Mouse (Mus musculus) embryonic facial prominence, embryonic 13.5 days (tissue): ENCODE data around the gene Adora1. TPM values are rescaled to one million over a fixed set of nuclear protein-coding genes. Genes with fewer than 3 reads are reported as not detected.

ENCODE experiments used
- ATAC-seq: fragments of 200-750 bp; cut with Nextera tagmentation; 2 replicates; pipeline ENCODE4 v1.8.0; 2017; ENCODE audit warnings: low read depth; ENCODE audit not compliant: insufficient number of reproducible peaks, insufficient read depth, low FRiP score, low TSS enrichment
- H3K27ac ChIP-seq: fragments of 300-500 bp; sonication (generic); 2 replicates; pipeline ENCODE4 v1.5.1; 2015; ENCODE audit warnings: moderate library complexity, mild to moderate bottlenecking, inconsistent platforms
- H3K27me3 ChIP-seq: fragments of 300-500 bp; sonication (generic); 2 replicates; pipeline ENCODE4 v1.6.1; 2015; ENCODE audit warnings: mild to moderate bottlenecking, inconsistent platforms
- H3K36me3 ChIP-seq: fragments of 300-500 bp; sonication (generic); 2 replicates; pipeline ENCODE4 v1.6.1; 2015; ENCODE audit warnings: mild to moderate bottlenecking, inconsistent platforms
- H3K4me1 ChIP-seq: fragments of 300-500 bp; sonication (generic); 2 replicates; pipeline ENCODE4 v1.6.1; 2015; ENCODE audit warnings: inconsistent platforms
- H3K4me2 ChIP-seq: fragments of 300-500 bp; sonication (generic); 2 replicates; pipeline ENCODE4 v1.6.1; 2015; ENCODE audit warnings: moderate library complexity, mild to moderate bottlenecking, inconsistent platforms
- H3K4me3 ChIP-seq: fragments of 300-500 bp; sonication (generic); 2 replicates; pipeline ENCODE4 v1.5.1; 2015; ENCODE audit warnings: mild to moderate bottlenecking, inconsistent platforms
- H3K9ac ChIP-seq: fragments of 300-500 bp; sonication (generic); 2 replicates; pipeline ENCODE4 v1.6.1; 2015; ENCODE audit warnings: mild to moderate bottlenecking, inconsistent platforms
- H3K9me3 ChIP-seq: fragments of 300-500 bp; sonication (generic); 2 replicates; pipeline ENCODE4 v1.6.1; 2016; ENCODE audit warnings: inconsistent platforms
- WGBS: fragments of 180-500 bp; shearing (Covaris S2); methylation state at CpG from one replicate; pipeline ENCODE4 v1.1.7; 2015; ENCODE audit warnings: mixed read lengths; 5-methylcytosine and 5-hydroxymethylcytosine counted together
- polyA plus RNA-seq: library from polyadenylated mRNA; unstranded; fragments of >200 nt; fragmentation: Nextera tagmentation; extraction: Ambion mirVana; gene quantifications from 2 replicates; pipeline ENCODE4 v1.2.1, GENCODE M21; 2015

The Adora1 gene
- polyA plus RNA-seq, 1 experiment from 2014 or later = 1.5 TPM

- peak overlapping the region; percentile 95; the same call in 1 of the 2 replicates for H3K4me2 ChIP-seq
- H3K9me3 ChIP-seq = no peaks in the 10 kb centered on the region
- no peak overlapping the region for H3K4me3 ChIP-seq
- 38% methylated on average over 3 of the region's 3 CpGs for WGBS
- H3K27ac ChIP-seq = no peak overlapping the region
- H3K9ac ChIP-seq = no peak overlapping the region; the same call in 1 of the 2 replicates
- no peaks in the 10 kb centered on the region for H3K36me3 ChIP-seq
- H3K27me3 ChIP-seq = peaks cover 55% of the 10 kb centered on the region
- peaks cover 28% of the 10 kb centered on the region for H3K4me1 ChIP-seq
- ATAC-seq = no peak
Measured at GRCm38 (mm10) chr1:134236142-134236541, 911 bp upstream of the Adora1 start.

GRCm38 (mm10) chr1:134234455-134235390, 508 bp downstream of the Adora1 start:
- WGBS = 1% methylated on average over 41 of the region's 41 CpGs
- ATAC-seq = no peak
- no peaks in the 10 kb centered on the region for H3K9me3 ChIP-seq
- peak overlapping the region; percentile 66 for H3K9ac ChIP-seq
- H3K4me3 ChIP-seq = peak overlapping the region; percentile 51
- H3K36me3 ChIP-seq = no peaks in the 10 kb centered on the region
- H3K27ac ChIP-seq = no peak overlapping the region
- H3K27me3 ChIP-seq = peaks cover 51% of the 10 kb centered on the region
- H3K4me2 ChIP-seq = peak overlapping the region; percentile 95
- H3K4me1 ChIP-seq = peaks cover 28% of the 10 kb centered on the region

GRCm38 (mm10) chr1:134233681-134234454, 1.4 kb downstream of the Adora1 start:
- Histone ChIP-seq H3K4me3 (peak overlapping the region; percentile 51), H3K27me3 (peaks cover 51% of the 10 kb centered on the region)
- WGBS = 48% methylated on average over 19 of the region's 19 CpGs

GRCm38 (mm10) chr1:134232778-134233531, 2.3 kb downstream of the Adora1 start:
- no peak for ATAC-seq

More at GRCm38 (mm10) chr1:134233681-134234454, 1.4 kb downstream of the Adora1 start:
- no peak for ATAC-seq
- Histone ChIP-seq H3K27ac (no peak overlapping the region), H3K9ac (no peak overlapping the region), H3K9me3 (no peaks in the 10 kb centered on the region), H3K4me2 (peak overlapping the region; percentile 95), H3K36me3 (no peaks in the 10 kb centered on the region), H3K4me1 (peaks cover 28% of the 10 kb centered on the region)

GRCm38 (mm10) chr1:134232326-134232725, 2.9 kb downstream of the Adora1 start:
- Histone ChIP-seq H3K9me3 (no peaks in the 10 kb centered on the region), H3K4me1 (peaks cover 28% of the 10 kb centered on the region), H3K36me3 (no peaks in the 10 kb centered on the region), H3K9ac (no peak overlapping the region), H3K4me2 (no peak overlapping the region), H3K4me3 (no peak overlapping the region), H3K27me3 (peaks cover 46% of the 10 kb centered on the region), H3K27ac (no peak overlapping the region)
- ATAC-seq = no peak
- 67% methylated on average over 8 of the region's 8 CpGs for WGBS

More at GRCm38 (mm10) chr1:134232778-134233531, 2.3 kb downstream of the Adora1 start:
- Histone ChIP-seq H3K27ac (no peak overlapping the region), H3K9me3 (no peaks in the 10 kb centered on the region), H3K4me1 (peaks cover 28% of the 10 kb centered on the region), H3K36me3 (no peaks in the 10 kb centered on the region), H3K4me3 (no peak overlapping the region), H3K27me3 (peaks cover 51% of the 10 kb centered on the region), H3K9ac (no peak overlapping the region), H3K4me2 (no peak overlapping the region)
- WGBS = 45% methylated on average over 12 of the region's 12 CpGs

DNA sequence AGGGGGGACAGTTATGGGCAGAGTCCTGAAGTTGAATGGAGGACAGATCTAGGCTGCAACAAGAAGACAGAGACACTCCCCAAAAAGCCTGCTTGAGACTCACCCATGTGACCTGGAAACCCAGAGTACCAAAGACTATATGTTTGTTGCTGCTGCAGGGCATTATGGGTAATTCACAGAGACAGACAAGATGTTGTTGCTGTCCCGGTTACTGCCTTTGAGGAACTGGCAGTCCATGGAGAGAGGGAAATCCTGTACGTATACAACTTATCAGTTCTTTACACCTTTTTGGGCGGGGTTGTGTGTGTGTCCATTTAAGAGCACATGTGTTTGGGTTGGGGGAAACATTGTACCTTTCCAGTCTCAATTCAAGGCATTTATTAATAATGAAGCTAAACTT, 3.5 kb downstream of the Adora1 start:
- 70% methylated on average over 3 of the region's 3 CpGs for WGBS
- Histone ChIP-seq H3K9me3 (no peaks in the 10 kb centered on the region), H3K9ac (no peak overlapping the region), H3K4me1 (peaks cover 28% of the 10 kb centered on the region), H3K4me2 (no peak overlapping the region), H3K4me3 (no peak overlapping the region), H3K27ac (no peak overlapping the region), H3K36me3 (no peaks in the 10 kb centered on the region), H3K27me3 (peaks cover 40% of the 10 kb centered on the region)
- no peak for ATAC-seq

DNA sequence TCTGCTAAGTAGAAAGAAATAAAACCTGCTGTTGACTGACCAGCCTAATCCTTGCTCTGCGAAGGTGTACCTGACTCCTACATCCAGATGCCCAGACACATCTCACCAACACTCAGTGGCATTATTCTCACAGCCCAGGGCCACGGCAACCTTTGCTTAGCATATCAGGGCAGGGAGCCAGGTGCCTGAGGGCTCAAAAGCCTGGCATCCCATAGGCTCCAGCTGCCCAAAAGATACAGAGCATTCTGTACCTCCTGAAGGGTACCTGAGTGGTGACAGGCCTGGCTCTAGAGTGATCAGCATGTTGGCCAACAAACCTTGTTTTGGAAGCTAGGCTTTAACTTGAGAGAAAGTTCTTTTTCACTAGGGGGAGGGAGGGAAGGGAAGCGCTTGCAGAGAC, 4.0 kb downstream of the Adora1 start:
- ATAC-seq = no peak
- no peaks in the 10 kb centered on the region for H3K9me3 ChIP-seq
- H3K27me3 ChIP-seq = peaks cover 36% of the 10 kb centered on the region
- H3K4me1 ChIP-seq = peaks cover 28% of the 10 kb centered on the region
- H3K4me3 ChIP-seq = no peak overlapping the region
- no peak overlapping the region for H3K9ac ChIP-seq
- no peak overlapping the region for H3K27ac ChIP-seq
- no peak overlapping the region for H3K4me2 ChIP-seq
- WGBS = 80% methylated on average over 3 of the region's 3 CpGs
- no peaks in the 10 kb centered on the region for H3K36me3 ChIP-seq

DNA sequence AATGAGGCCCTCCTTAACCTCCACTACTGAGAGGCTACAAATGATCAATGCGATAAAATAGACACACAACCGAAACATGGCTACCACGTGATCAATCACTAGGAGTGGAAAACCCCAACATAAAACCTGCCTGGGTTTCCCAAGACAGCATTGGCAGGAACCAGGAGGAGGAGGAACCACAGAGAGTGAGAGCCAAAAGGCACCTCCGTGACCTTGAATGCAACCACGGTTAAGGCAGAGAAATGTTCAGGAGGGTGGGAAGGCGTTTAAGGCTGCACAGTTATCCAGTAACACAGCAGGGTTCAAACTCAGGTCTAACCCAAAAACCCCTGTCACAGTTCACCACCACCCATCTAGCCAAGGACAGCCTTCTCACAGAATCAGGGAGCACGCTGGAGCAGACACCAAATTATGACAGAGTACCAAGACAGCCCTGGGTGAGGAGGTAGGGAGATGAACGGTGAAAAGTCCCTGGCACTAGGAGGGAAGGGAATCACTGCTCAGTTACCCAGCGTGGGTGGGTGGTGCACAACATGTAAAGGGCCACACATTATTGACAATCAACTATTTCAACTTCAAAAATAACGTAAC, 4.5 kb downstream of the Adora1 start:
- no peak overlapping the region for H3K27ac ChIP-seq
- H3K36me3 ChIP-seq = no peaks in the 10 kb centered on the region
- H3K9me3 ChIP-seq = no peaks in the 10 kb centered on the region
- no peak overlapping the region for H3K9ac ChIP-seq
- ATAC-seq = no peak
- peaks cover 31% of the 10 kb centered on the region for H3K27me3 ChIP-seq
- no peak overlapping the region for H3K4me3 ChIP-seq
- no peak overlapping the region for H3K4me2 ChIP-seq
- peaks cover 23% of the 10 kb centered on the region for H3K4me1 ChIP-seq
- 84% methylated on average over 10 of the region's 10 CpGs for WGBS

- H3K27me3 ChIP-seq = peaks cover 23% of the 10 kb centered on the region
- no peaks in the 10 kb centered on the region for H3K36me3 ChIP-seq
- H3K27ac ChIP-seq = no peak overlapping the region
- no peaks in the 10 kb centered on the region for H3K9me3 ChIP-seq
- no peak overlapping the region for H3K4me2 ChIP-seq
- WGBS = 69% methylated on average over 5 of the region's 5 CpGs
- peaks cover 16% of the 10 kb centered on the region for H3K4me1 ChIP-seq
- H3K9ac ChIP-seq = no peak overlapping the region
- no peak overlapping the region for H3K4me3 ChIP-seq
- ATAC-seq = no peak
Measured at GRCm38 (mm10) chr1:134229806-134230575, 5.2 kb downstream of the Adora1 start.

DNA sequence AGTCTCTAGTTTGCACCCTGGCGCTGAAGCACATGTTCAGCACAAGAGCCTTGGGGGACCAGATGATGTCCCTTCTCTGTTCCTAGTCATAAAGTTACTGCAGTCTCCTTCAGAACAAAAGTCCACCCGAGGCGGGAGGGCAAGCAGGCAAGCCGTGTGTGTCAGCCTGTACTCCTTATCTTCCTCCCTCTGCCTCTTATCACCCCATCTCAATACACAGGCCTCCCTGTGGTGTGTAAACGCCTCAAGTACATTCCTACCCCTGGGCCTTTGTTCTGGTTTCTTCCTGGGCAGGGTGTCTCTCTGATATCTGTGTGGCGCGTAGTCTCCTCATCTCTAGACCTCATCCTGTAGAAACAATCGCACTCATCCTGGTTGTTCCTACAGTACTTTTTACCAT, 8.5 kb downstream of the Adora1 start:
- no peak overlapping the region for H3K4me3 ChIP-seq
- no peaks in the 10 kb centered on the region for H3K9me3 ChIP-seq
- WGBS = 84% methylated on average over 8 of the region's 8 CpGs
- no peaks in the 10 kb centered on the region for H3K4me1 ChIP-seq
- H3K36me3 ChIP-seq = no peaks in the 10 kb centered on the region
- no peak overlapping the region for H3K9ac ChIP-seq
- no peaks in the 10 kb centered on the region for H3K27me3 ChIP-seq
- no peak for ATAC-seq
- H3K27ac ChIP-seq = no peak overlapping the region
- no peak overlapping the region for H3K4me2 ChIP-seq
